Mouse (Mus musculus): ENCODE data around the gene Sgca. TPM values are rescaled to one million over a fixed set of nuclear protein-coding genes. Genes with fewer than 3 reads are reported as not detected.

The Sgca gene
- polyA plus RNA-seq, 1 experiment from 2014 or later = not detected

DNA sequence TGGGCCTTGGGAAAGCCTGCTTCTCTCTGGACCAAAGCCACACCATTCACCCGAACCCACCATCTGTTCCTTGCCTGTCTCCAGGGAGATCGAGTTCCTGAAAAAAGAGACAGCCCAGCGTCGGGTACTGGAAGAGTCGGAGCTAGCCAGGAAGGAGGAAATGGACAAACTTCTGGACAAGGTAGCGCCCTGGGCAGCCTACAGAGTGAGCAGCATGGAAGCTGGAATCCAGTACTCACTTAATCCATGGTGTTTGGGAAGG is 28.7 kb upstream of the Sgca start:
- H3K36me3 ChIP-seq (ENCODE audit: control insufficient read depth, insufficient read depth, low read length) = peaks cover 20% of the 10 kb centered on the region
- no peak overlapping the region for H3K9ac ChIP-seq (ENCODE audit: low read length)
- no peaks in the 10 kb centered on the region for H3K9me3 ChIP-seq (ENCODE audit: control insufficient read depth, low read length)
- no peak overlapping the region for H3K4me3 ChIP-seq (ENCODE audit: low read depth, low read length)
- peaks cover 31% of the 10 kb centered on the region for H3K4me1 ChIP-seq (ENCODE audit: control insufficient read depth, insufficient read depth, low read length)
- WGBS = 81% methylated on average over 6 of the region's 6 CpGs
- H3K4me2 ChIP-seq = no peak overlapping the region
- ATAC-seq (ENCODE audit: low FRiP score) (no peak), DNase-seq (ENCODE audit: low spot score, missing footprints) (no peak)
- no peaks in the 10 kb centered on the region for H3K27me3 ChIP-seq (ENCODE audit: control insufficient read depth, insufficient read depth, low read length)
- no peak overlapping the region for H3K27ac ChIP-seq (ENCODE audit: low read depth, low read length)

DNA sequence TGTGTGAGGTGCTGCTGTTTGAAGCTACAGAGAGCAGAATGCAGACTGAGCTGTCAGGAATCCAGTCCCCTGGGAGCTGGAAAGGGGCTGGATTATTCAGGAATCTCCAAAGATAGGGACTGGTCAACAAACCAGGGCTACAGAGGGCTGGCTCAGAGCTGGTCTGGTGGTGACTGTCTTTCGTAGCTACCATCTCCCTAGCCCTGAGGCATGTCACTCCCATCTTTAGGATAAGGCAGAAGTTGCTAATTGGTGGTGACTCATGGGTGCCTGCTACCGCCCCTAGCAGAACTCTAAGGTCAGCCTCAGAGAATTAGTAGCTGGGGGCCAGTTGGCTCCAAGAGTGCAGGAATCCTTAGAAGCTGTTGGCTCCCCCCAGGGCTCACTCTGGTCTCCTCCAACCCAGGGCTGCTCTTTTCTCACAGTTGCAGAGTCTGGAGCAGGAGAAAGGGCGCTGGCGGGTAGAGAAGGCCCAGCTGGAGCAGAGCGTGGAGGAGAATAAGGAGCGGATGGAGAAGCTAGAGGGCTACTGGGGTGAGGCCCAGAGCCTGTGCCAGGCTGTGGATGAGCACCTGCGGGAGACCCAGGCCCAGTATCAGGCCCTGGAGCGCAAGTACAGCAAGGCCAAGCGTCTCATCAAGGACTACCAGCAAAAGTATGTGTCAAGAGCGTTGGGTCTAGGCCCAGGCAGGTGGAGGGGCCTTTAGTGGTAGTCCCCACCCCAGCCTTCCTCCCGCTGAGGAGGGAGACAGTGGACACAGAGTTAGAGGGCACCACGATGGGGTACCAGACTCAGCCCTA is 28.2 kb upstream of the Sgca start:
- no peak overlapping the region for H3K4me3 ChIP-seq (ENCODE audit: low read depth, low read length)
- peaks cover 23% of the 10 kb centered on the region for H3K36me3 ChIP-seq (ENCODE audit: control insufficient read depth, insufficient read depth, low read length)
- no peak for ATAC-seq (ENCODE audit: low FRiP score)
- H3K27ac ChIP-seq (ENCODE audit: low read depth, low read length) = no peak overlapping the region
- 88% methylated on average over 12 of the region's 12 CpGs for WGBS
- H3K9ac ChIP-seq (ENCODE audit: low read length) = no peak overlapping the region
- no peaks in the 10 kb centered on the region for H3K9me3 ChIP-seq (ENCODE audit: control insufficient read depth, low read length)
- no peak overlapping the region for H3K4me2 ChIP-seq
- no peaks in the 10 kb centered on the region for H3K27me3 ChIP-seq (ENCODE audit: control insufficient read depth, insufficient read depth, low read length)
- DNase-seq (ENCODE audit: low spot score, missing footprints) = no peak
- peaks cover 30% of the 10 kb centered on the region for H3K4me1 ChIP-seq (ENCODE audit: control insufficient read depth, insufficient read depth, low read length)

DNA sequence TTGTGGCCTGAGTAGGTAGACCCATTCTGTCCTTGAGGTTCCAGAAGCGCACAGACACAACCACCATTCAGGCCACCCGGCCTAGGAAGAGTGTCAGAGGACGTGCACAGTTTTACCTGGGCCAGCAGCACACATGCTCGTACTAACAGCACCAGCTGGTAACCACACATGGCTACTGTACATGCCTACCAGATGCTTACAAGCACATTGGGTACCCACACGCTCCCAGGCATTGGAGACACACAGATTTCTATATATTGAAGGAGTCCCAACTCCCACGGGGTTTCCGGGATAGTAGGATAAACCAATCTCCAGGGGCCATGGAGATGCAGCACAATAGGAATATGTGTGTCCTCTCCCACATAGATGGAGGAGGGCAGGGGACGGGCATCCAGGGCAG is 26.6 kb upstream of the Sgca start:
- Histone ChIP-seq H3K4me1 (ENCODE audit: control insufficient read depth, insufficient read depth, low read length) (peaks cover 20% of the 10 kb centered on the region), H3K27me3 (ENCODE audit: control insufficient read depth, insufficient read depth, low read length) (no peaks in the 10 kb centered on the region), H3K4me2 (no peak overlapping the region), H3K4me3 (ENCODE audit: low read depth, low read length) (no peak overlapping the region), H3K9ac (ENCODE audit: low read length) (no peak overlapping the region), H3K27ac (ENCODE audit: low read depth, low read length) (no peak overlapping the region), H3K9me3 (ENCODE audit: control insufficient read depth, low read length) (no peaks in the 10 kb centered on the region), H3K36me3 (ENCODE audit: control insufficient read depth, insufficient read depth, low read length) (peaks cover 28% of the 10 kb centered on the region)
- WGBS = 94% methylated on average over 8 of the region's 8 CpGs
- no peak for DNase-seq (ENCODE audit: low spot score, missing footprints)
- ATAC-seq (ENCODE audit: low FRiP score) = no peak

DNA sequence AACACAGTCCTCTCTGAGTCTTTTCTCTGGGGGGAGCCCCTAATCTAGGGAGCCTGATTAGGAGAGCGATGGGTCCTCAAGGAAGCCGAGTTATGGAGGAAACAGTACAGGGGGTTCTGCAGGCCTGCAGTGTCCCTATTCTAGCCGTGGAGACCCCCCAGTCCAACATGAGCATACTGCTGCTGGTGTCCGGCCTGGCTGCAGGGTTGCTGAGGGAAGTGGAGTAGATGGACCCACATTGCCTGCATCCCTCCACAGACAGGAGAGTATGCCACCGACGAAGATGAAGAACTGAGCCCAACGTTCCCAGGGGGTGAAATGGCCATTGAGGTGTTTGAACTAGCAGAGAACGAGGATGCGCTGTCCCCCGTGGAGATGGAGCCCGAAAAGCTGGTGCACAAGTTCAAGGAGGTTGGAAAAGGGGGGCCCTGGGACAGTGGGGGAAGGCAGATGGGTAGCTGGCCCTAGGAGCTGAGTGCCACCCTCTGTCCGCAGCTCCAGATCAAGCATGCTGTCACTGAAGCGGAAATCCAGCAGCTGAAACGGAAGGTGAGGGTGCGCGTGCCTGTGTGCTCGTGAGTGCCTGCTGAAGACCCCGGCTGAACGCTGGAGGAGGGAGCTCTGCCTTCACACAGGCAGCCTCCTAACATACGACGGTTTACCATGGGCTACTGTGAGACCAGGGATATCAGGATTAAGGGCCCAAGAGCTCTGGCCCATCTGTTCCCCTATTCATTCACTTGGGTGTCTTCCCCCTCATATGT is 25.6 kb upstream of the Sgca start:
- Histone ChIP-seq H3K27ac (ENCODE audit: low read depth, low read length) (no peak overlapping the region), H3K4me2 (no peak overlapping the region), H3K9ac (ENCODE audit: low read length) (no peak overlapping the region), H3K9me3 (ENCODE audit: control insufficient read depth, low read length) (no peaks in the 10 kb centered on the region), H3K4me3 (ENCODE audit: low read depth, low read length) (no peak overlapping the region), H3K27me3 (ENCODE audit: control insufficient read depth, insufficient read depth, low read length) (no peaks in the 10 kb centered on the region), H3K36me3 (ENCODE audit: control insufficient read depth, insufficient read depth, low read length) (peaks cover 30% of the 10 kb centered on the region), H3K4me1 (ENCODE audit: control insufficient read depth, insufficient read depth, low read length) (peaks cover 13% of the 10 kb centered on the region)
- 88% methylated on average over 21 of the region's 21 CpGs for WGBS
- DNase-seq (ENCODE audit: low spot score, missing footprints) (peak; percentile 60), ATAC-seq (ENCODE audit: low FRiP score) (no peak)

DNA sequence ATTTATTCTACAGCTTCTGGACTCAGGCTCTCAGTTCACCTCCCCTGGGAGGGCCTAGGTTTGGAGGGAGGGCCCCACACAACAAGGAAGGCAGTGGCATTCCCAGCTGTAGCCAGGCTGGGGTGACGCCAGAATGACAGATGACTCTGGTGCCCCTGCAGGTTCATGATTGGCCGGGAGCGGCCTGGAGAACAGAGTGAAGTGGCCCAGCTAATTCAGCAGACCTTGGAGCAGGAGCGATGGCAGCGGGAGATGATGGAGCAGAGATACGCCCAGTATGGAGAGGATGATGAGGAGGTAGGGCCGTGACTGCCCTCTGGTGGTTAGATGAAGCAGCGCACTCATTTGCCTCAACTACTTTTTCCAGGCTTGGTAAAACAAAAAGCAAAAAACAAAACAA is 24.9 kb upstream of the Sgca start:
- H3K9ac ChIP-seq (ENCODE audit: low read length) = no peak overlapping the region
- H3K9me3 ChIP-seq (ENCODE audit: control insufficient read depth, low read length) = no peaks in the 10 kb centered on the region
- no peak overlapping the region for H3K4me3 ChIP-seq (ENCODE audit: low read depth, low read length)
- H3K4me1 ChIP-seq (ENCODE audit: control insufficient read depth, insufficient read depth, low read length) = peaks cover 11% of the 10 kb centered on the region
- peak; percentile 92 for DNase-seq (ENCODE audit: low spot score, missing footprints)
- H3K4me2 ChIP-seq = no peak overlapping the region
- ATAC-seq (ENCODE audit: low FRiP score) = peak; percentile 70
- no peaks in the 10 kb centered on the region for H3K27me3 ChIP-seq (ENCODE audit: control insufficient read depth, insufficient read depth, low read length)
- 3% methylated on average over 8 of the region's 8 CpGs for WGBS
- H3K27ac ChIP-seq (ENCODE audit: low read depth, low read length) = peak overlapping the region; percentile 50; the same call in 1 of the 2 replicates
- peaks cover 37% of the 10 kb centered on the region for H3K36me3 ChIP-seq (ENCODE audit: control insufficient read depth, insufficient read depth, low read length)

DNA sequence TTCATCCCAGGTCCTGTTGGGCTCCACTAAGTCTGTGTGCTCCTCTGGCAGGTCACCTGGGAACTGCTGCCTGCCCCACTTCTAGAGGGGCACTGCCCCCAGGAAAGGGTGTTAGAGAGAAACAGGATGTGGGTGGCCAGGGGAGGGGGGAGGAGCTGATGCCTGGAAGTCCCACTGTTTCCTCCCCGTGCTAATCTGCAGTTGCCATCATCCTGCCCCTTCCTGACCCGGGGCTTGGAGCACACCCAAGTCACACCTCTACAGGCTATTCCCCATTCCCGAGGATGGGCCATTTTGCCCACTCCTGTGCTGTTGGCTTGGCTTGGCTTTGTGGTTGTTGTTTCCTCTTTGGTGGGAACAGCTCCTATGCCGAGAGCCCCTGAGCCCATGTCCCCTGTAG is 24.4 kb upstream of the Sgca start:
- WGBS = 56% methylated on average over 4 of the region's 4 CpGs
- Histone ChIP-seq H3K4me1 (ENCODE audit: control insufficient read depth, insufficient read depth, low read length) (peaks cover 13% of the 10 kb centered on the region), H3K4me3 (ENCODE audit: low read depth, low read length) (no peak overlapping the region), H3K36me3 (ENCODE audit: control insufficient read depth, insufficient read depth, low read length) (peaks cover 37% of the 10 kb centered on the region), H3K27ac (ENCODE audit: low read depth, low read length) (peak overlapping the region; percentile 50), H3K9ac (ENCODE audit: low read length) (no peak overlapping the region), H3K4me2 (no peak overlapping the region), H3K27me3 (ENCODE audit: control insufficient read depth, insufficient read depth, low read length) (no peaks in the 10 kb centered on the region), H3K9me3 (ENCODE audit: control insufficient read depth, low read length) (no peaks in the 10 kb centered on the region)
- DNase-seq (ENCODE audit: low spot score, missing footprints) = no peak
- ATAC-seq (ENCODE audit: low FRiP score) = no peak

DNA sequence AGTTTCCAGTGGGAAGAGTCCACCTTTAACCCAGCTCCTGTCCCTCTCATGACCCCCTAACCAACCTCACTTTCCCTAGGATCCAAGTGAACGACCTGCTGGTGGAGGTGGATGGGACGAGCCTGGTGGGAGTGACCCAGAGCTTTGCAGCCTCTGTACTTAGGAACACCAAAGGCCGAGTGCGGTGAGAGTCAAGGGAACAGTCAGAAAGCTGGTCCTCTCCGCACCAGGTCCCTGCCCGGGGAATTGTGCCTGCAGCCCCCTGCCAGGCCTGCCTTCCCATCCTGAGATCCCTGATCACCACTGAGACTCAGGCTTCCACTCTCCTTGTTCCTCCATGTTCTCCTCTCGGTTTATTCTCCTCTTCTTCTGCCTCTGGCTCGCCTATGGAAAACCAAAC is 24.0 kb upstream of the Sgca start:
- Histone ChIP-seq H3K4me3 (ENCODE audit: low read depth, low read length) (no peak overlapping the region), H3K36me3 (ENCODE audit: control insufficient read depth, insufficient read depth, low read length) (peaks cover 36% of the 10 kb centered on the region), H3K4me1 (ENCODE audit: control insufficient read depth, insufficient read depth, low read length) (peaks cover 17% of the 10 kb centered on the region), H3K27me3 (ENCODE audit: control insufficient read depth, insufficient read depth, low read length) (no peaks in the 10 kb centered on the region), H3K9ac (ENCODE audit: low read length) (no peak overlapping the region), H3K27ac (ENCODE audit: low read depth, low read length) (peak overlapping the region; percentile 50), H3K9me3 (ENCODE audit: control insufficient read depth, low read length) (no peaks in the 10 kb centered on the region), H3K4me2 (no peak overlapping the region)
- peak; percentile 82 for DNase-seq (ENCODE audit: low spot score, missing footprints)
- 82% methylated on average over 8 of the region's 8 CpGs for WGBS
- no peak for ATAC-seq (ENCODE audit: low FRiP score)

DNA sequence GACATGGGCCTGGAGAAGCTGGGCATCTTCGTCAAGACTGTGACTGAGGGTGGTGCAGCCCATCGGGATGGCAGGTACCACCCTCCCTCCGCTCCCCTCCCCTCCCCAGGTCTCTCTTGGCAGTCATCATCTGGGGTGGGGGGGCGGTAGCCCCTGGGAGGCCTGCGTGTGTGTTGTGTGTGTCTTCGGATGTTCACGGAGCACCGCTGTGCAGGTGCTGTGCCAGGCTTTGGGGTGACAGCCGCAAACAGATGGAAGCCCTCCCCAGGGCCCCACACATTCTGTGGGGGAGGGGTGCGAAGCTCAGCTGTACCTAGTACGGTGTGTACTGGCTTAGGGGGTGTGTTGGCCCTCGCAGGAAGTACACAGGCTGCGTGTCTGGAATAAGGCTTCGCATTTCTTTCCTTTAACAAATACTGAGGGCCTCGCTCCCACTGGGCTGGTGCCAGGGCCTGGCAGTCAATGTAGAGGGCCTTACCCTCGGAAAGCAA is 22.0 kb upstream of the Sgca start:
- no peak overlapping the region for H3K4me3 ChIP-seq (ENCODE audit: low read depth, low read length)
- ATAC-seq (ENCODE audit: low FRiP score) = no peak
- DNase-seq (ENCODE audit: low spot score, missing footprints) = no peak
- H3K9me3 ChIP-seq (ENCODE audit: control insufficient read depth, low read length) = no peaks in the 10 kb centered on the region
- peaks cover 31% of the 10 kb centered on the region for H3K36me3 ChIP-seq (ENCODE audit: control insufficient read depth, insufficient read depth, low read length)
- no peak overlapping the region for H3K9ac ChIP-seq (ENCODE audit: low read length)
- no peak overlapping the region for H3K4me2 ChIP-seq
- no peaks in the 10 kb centered on the region for H3K27me3 ChIP-seq (ENCODE audit: control insufficient read depth, insufficient read depth, low read length)
- no peak overlapping the region for H3K27ac ChIP-seq (ENCODE audit: low read depth, low read length)
- H3K4me1 ChIP-seq (ENCODE audit: control insufficient read depth, insufficient read depth, low read length) = peaks cover 38% of the 10 kb centered on the region
- 89% methylated on average over 16 of the region's 16 CpGs for WGBS

DNA sequence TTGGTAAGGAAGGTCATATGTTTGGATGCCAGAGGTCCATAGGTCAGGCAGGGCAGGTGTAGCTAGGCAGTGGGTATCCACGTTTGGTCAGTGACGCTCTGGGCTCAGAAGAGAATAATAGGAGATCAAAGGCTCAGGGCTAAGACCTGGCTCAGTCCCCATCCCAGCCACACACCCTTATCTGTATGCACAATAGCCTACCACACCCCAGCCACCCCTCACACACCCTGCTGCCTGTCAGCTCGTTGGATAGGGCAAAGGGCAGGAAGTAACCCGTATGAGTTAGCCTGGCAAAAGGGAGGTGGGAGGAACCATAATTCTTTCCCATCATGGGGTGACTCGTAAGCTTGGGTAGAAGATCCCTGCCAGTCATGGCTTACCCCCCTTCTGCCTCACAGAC is 21.5 kb upstream of the Sgca start:
- Histone ChIP-seq H3K27ac (ENCODE audit: low read depth, low read length) (no peak overlapping the region), H3K4me3 (ENCODE audit: low read depth, low read length) (no peak overlapping the region), H3K9me3 (ENCODE audit: control insufficient read depth, low read length) (no peaks in the 10 kb centered on the region), H3K9ac (ENCODE audit: low read length) (no peak overlapping the region), H3K27me3 (ENCODE audit: control insufficient read depth, insufficient read depth, low read length) (no peaks in the 10 kb centered on the region), H3K4me2 (no peak overlapping the region), H3K36me3 (ENCODE audit: control insufficient read depth, insufficient read depth, low read length) (peaks cover 29% of the 10 kb centered on the region), H3K4me1 (ENCODE audit: control insufficient read depth, insufficient read depth, low read length) (peaks cover 42% of the 10 kb centered on the region)
- WGBS = 71% methylated on average over 5 of the region's 5 CpGs
- DNase-seq (ENCODE audit: low spot score, missing footprints) (peak; percentile 60), ATAC-seq (ENCODE audit: low FRiP score) (no peak)
